Mouse (Mus musculus) spleen, postnatal 36 days (tissue): ENCODE data around the gene Ssu72.
"Not testable (repeated sequence)": the region's sequence is repeated elsewhere in the genome, so short reads cannot be mapped to it uniquely, and the experiment has no call there.

Experiments used
- DNase-seq, 2 experiments: peaks; one replicate each; pipeline ENCODE4 v3.0.0; 2022; ENCODE audit warnings: low spot score in 2 of 2, mixed read lengths in 1 of 2

Gene Ssu72

GRCm38 (mm10) chr4:155700425-155700824 is 4.2 kb upstream of the Ssu72 start:
- DNase-seq, result no peak

GRCm38 (mm10) chr4:155703425-155703929 is 1.1 kb upstream of the Ssu72 start:
- no peak for DNase-seq

- no peak for DNase-seq
Observed at GRCm38 (mm10) chr4:155705592-155705929, 961 bp downstream of the Ssu72 start.

- no peak for DNase-seq
Observed at GRCm38 (mm10) chr4:155708582-155708981, 4.0 kb downstream of the Ssu72 start.

- no peak for DNase-seq
Observed at GRCm38 (mm10) chr4:155708988-155709387, 4.4 kb downstream of the Ssu72 start.

- no peak for DNase-seq
Observed at GRCm38 (mm10) chr4:155710521-155711252, 6.1 kb downstream of the Ssu72 start.

GRCm38 (mm10) chr4:155721668-155722083 is 17.1 kb downstream of the Ssu72 start:
- DNase-seq, result peak in 1 of 2 experiments; percentile 29

GRCm38 (mm10) chr4:155727993-155728392 is 23.4 kb downstream of the Ssu72 start:
- DNase-seq, result no peak

GRCm38 (mm10) chr4:155733267-155733666 is 28.7 kb downstream of the Ssu72 start:
- DNase-seq, result no peak

- DNase-seq, result peak; percentile 74 to 75
Observed at GRCm38 (mm10) chr4:155734350-155734941, 29.8 kb downstream of the Ssu72 start, which contains the start of gene Tmem240. TSS of gene Tmem240 (plus strand) at chr4:155734800.

GRCm38 (mm10) chr4:155734951-155735702 is 30.5 kb downstream of the Ssu72 start:
- peak; percentile 18 to 38 for DNase-seq

- DNase-seq, result no peak
Observed at GRCm38 (mm10) chr4:155735788-155736187, 31.2 kb downstream of the Ssu72 start.

GRCm38 (mm10) chr4:155736421-155736820 is 31.8 kb downstream of the Ssu72 start:
- no peak for DNase-seq

GRCm38 (mm10) chr4:155738262-155738661 is 33.7 kb downstream of the Ssu72 start:
- DNase-seq, result no peak

- DNase-seq, result no peak
Observed at GRCm38 (mm10) chr4:155739152-155739551, 34.6 kb downstream of the Ssu72 start.

GRCm38 (mm10) chr4:155739741-155740636 is 35.4 kb downstream of the Ssu72 start:
- DNase-seq, result no peak

- DNase-seq, result not testable (repeated sequence)
Observed at GRCm38 (mm10) chr4:155740681-155741080, 36.1 kb downstream of the Ssu72 start.

GRCm38 (mm10) chr4:155742684-155743083 is 38.1 kb downstream of the Ssu72 start:
- DNase-seq, result no peak

- no peak for DNase-seq
Observed at GRCm38 (mm10) chr4:155744474-155744873, 39.9 kb downstream of the Ssu72 start.

- no peak for DNase-seq
Observed at GRCm38 (mm10) chr4:155745136-155745535, 40.5 kb downstream of the Ssu72 start.

GRCm38 (mm10) chr4:155746036-155746548 is 41.5 kb downstream of the Ssu72 start:
- DNase-seq, result no peak
